Mouse (Mus musculus) embryonic facial prominence, embryonic 13.5 days (tissue): Measurements from ENCODE around the gene Plcb1. TPM values are rescaled to one million over a fixed set of nuclear protein-coding genes. Genes with fewer than 3 reads are reported as not detected.

Experiments
- ATAC-seq: fragments of 200-750 bp; cut with Nextera tagmentation; 2 replicates; pipeline ENCODE4 v1.8.0; 2017; ENCODE audit warnings: low read depth; ENCODE audit not compliant: insufficient number of reproducible peaks, insufficient read depth, low FRiP score, low TSS enrichment
- H3K27ac ChIP-seq: fragments of 300-500 bp; sonication (generic); 2 replicates; pipeline ENCODE4 v1.5.1; 2015; ENCODE audit warnings: moderate library complexity, mild to moderate bottlenecking, inconsistent platforms
- H3K27me3 ChIP-seq: fragments of 300-500 bp; sonication (generic); 2 replicates; pipeline ENCODE4 v1.6.1; 2015; ENCODE audit warnings: mild to moderate bottlenecking, inconsistent platforms
- H3K36me3 ChIP-seq: fragments of 300-500 bp; sonication (generic); 2 replicates; pipeline ENCODE4 v1.6.1; 2015; ENCODE audit warnings: mild to moderate bottlenecking, inconsistent platforms
- H3K4me1 ChIP-seq: fragments of 300-500 bp; sonication (generic); 2 replicates; pipeline ENCODE4 v1.6.1; 2015; ENCODE audit warnings: inconsistent platforms
- H3K4me2 ChIP-seq: fragments of 300-500 bp; sonication (generic); 2 replicates; pipeline ENCODE4 v1.6.1; 2015; ENCODE audit warnings: moderate library complexity, mild to moderate bottlenecking, inconsistent platforms
- H3K4me3 ChIP-seq: fragments of 300-500 bp; sonication (generic); 2 replicates; pipeline ENCODE4 v1.5.1; 2015; ENCODE audit warnings: mild to moderate bottlenecking, inconsistent platforms
- H3K9ac ChIP-seq: fragments of 300-500 bp; sonication (generic); 2 replicates; pipeline ENCODE4 v1.6.1; 2015; ENCODE audit warnings: mild to moderate bottlenecking, inconsistent platforms
- H3K9me3 ChIP-seq: fragments of 300-500 bp; sonication (generic); 2 replicates; pipeline ENCODE4 v1.6.1; 2016; ENCODE audit warnings: inconsistent platforms
- WGBS: fragments of 180-500 bp; shearing (Covaris S2); methylation state at CpG from one replicate; pipeline ENCODE4 v1.1.7; 2015; ENCODE audit warnings: mixed read lengths; 5-methylcytosine and 5-hydroxymethylcytosine counted together
- polyA plus RNA-seq: library from polyadenylated mRNA; unstranded; fragments of >200 nt; fragmentation: Nextera tagmentation; extraction: Ambion mirVana; gene quantifications from 2 replicates; pipeline ENCODE4 v1.2.1, GENCODE M21; 2015

Gene Plcb1
- polyA plus RNA-seq, 1 experiment from 2014 or later = 18.3 TPM

GRCm38 (mm10) chr2:135402916-135403315 is 617.0 kb downstream of the Plcb1 start:
- no peak overlapping the region for H3K9ac ChIP-seq
- H3K9me3 ChIP-seq = no peaks in the 10 kb centered on the region
- ATAC-seq = no peak
- H3K36me3 ChIP-seq = no peaks in the 10 kb centered on the region
- H3K27ac ChIP-seq = no peak overlapping the region
- H3K4me1 ChIP-seq = 0 out of 2 replicates have a peak, but pooled peaks cover 3% of the 10 kb centered on the region
- no peaks in the 10 kb centered on the region for H3K27me3 ChIP-seq
- no peak overlapping the region for H3K4me2 ChIP-seq
- H3K4me3 ChIP-seq = no peak overlapping the region
- WGBS = 22% methylated on average over 1 of the region's 1 CpGs

GRCm38 (mm10) chr2:135403344-135403743 is 617.5 kb downstream of the Plcb1 start:
- H3K27me3 ChIP-seq = no peaks in the 10 kb centered on the region
- no peak overlapping the region for H3K9ac ChIP-seq
- 86% methylated on average over 6 of the region's 6 CpGs for WGBS
- no peaks in the 10 kb centered on the region for H3K36me3 ChIP-seq
- no peaks in the 10 kb centered on the region for H3K9me3 ChIP-seq
- no peak for ATAC-seq
- no peak overlapping the region for H3K27ac ChIP-seq
- H3K4me2 ChIP-seq = no peak overlapping the region
- 0 out of 2 replicates have a peak, but pooled peaks cover 3% of the 10 kb centered on the region for H3K4me1 ChIP-seq
- H3K4me3 ChIP-seq = no peak overlapping the region

GRCm38 (mm10) chr2:135404095-135404494 is 618.2 kb downstream of the Plcb1 start:
- Histone ChIP-seq H3K27me3 (no peaks in the 10 kb centered on the region), H3K27ac (no peak overlapping the region), H3K4me2 (no peak overlapping the region), H3K4me1 (0 out of 2 replicates have a peak, but pooled peaks cover 3% of the 10 kb centered on the region), H3K36me3 (no peaks in the 10 kb centered on the region), H3K9me3 (no peaks in the 10 kb centered on the region), H3K4me3 (no peak overlapping the region), H3K9ac (no peak overlapping the region)
- no peak for ATAC-seq
- WGBS = 79% methylated on average over 1 of the region's 1 CpGs

- ATAC-seq = no peak
- Histone ChIP-seq H3K4me3 (no peak overlapping the region), H3K27me3 (no peaks in the 10 kb centered on the region), H3K36me3 (no peaks in the 10 kb centered on the region), H3K4me2 (no peak overlapping the region), H3K9me3 (no peaks in the 10 kb centered on the region), H3K27ac (no peak overlapping the region), H3K9ac (no peak overlapping the region), H3K4me1 (no peaks in the 10 kb centered on the region)
- WGBS = 57% methylated on average over 5 of the region's 5 CpGs
Measured at GRCm38 (mm10) chr2:135409418-135410097, 623.7 kb downstream of the Plcb1 start.

- Histone ChIP-seq H3K27me3 (no peaks in the 10 kb centered on the region), H3K36me3 (no peaks in the 10 kb centered on the region), H3K27ac (no peak overlapping the region), H3K4me2 (no peak overlapping the region), H3K4me1 (no peaks in the 10 kb centered on the region), H3K4me3 (no peak overlapping the region), H3K9ac (no peak overlapping the region), H3K9me3 (no peaks in the 10 kb centered on the region)
- WGBS = 58% methylated on average over 2 of the region's 2 CpGs
- ATAC-seq = no peak
Measured at GRCm38 (mm10) chr2:135411675-135412074, 625.8 kb downstream of the Plcb1 start.

- 75% methylated on average over 4 of the region's 4 CpGs for WGBS
- no peak overlapping the region for H3K27ac ChIP-seq
- no peak for ATAC-seq
Measured at GRCm38 (mm10) chr2:135415137-135415536, 629.3 kb downstream of the Plcb1 start.

GRCm38 (mm10) chr2:135419301-135419700 is 633.4 kb downstream of the Plcb1 start:
- H3K9ac ChIP-seq = no peak overlapping the region
- H3K27me3 ChIP-seq = no peaks in the 10 kb centered on the region
- H3K36me3 ChIP-seq = no peaks in the 10 kb centered on the region
- H3K9me3 ChIP-seq = no peaks in the 10 kb centered on the region
- no peak for ATAC-seq
- no peak overlapping the region for H3K27ac ChIP-seq
- WGBS = 43% methylated on average over 5 of the region's 5 CpGs
- H3K4me2 ChIP-seq = no peak overlapping the region
- 0 out of 2 replicates have a peak, but pooled peaks cover 6% of the 10 kb centered on the region for H3K4me1 ChIP-seq
- H3K4me3 ChIP-seq = no peak overlapping the region

More at GRCm38 (mm10) chr2:135415137-135415536, 629.3 kb downstream of the Plcb1 start:
- Histone ChIP-seq H3K4me3 (no peak overlapping the region), H3K9me3 (no peaks in the 10 kb centered on the region), H3K36me3 (no peaks in the 10 kb centered on the region), H3K4me2 (no peak overlapping the region), H3K4me1 (0 out of 2 replicates have a peak, but pooled peaks cover 6% of the 10 kb centered on the region), H3K9ac (no peak overlapping the region), H3K27me3 (no peaks in the 10 kb centered on the region)

GRCm38 (mm10) chr2:135434947-135435515 is 649.2 kb downstream of the Plcb1 start:
- H3K9ac ChIP-seq = no peak overlapping the region
- 0 out of 2 replicates have a peak overlapping the region, but pooled peaks have one; percentile 23 for H3K27ac ChIP-seq
- no peaks in the 10 kb centered on the region for H3K27me3 ChIP-seq
- H3K4me3 ChIP-seq = no peak overlapping the region
- peaks cover 13% of the 10 kb centered on the region for H3K4me1 ChIP-seq
- ATAC-seq = no peak
- H3K4me2 ChIP-seq = no peak overlapping the region
- 57% methylated on average over 5 of the region's 5 CpGs for WGBS
- H3K36me3 ChIP-seq = no peaks in the 10 kb centered on the region
- H3K9me3 ChIP-seq = no peaks in the 10 kb centered on the region

GRCm38 (mm10) chr2:135439034-135439433 is 653.2 kb downstream of the Plcb1 start:
- H3K9ac ChIP-seq = no peak overlapping the region
- no peak for ATAC-seq
- 85% methylated on average over 3 of the region's 3 CpGs for WGBS
- no peak overlapping the region for H3K4me2 ChIP-seq
- H3K27ac ChIP-seq = no peak overlapping the region
- no peaks in the 10 kb centered on the region for H3K9me3 ChIP-seq
- peaks cover 13% of the 10 kb centered on the region for H3K4me1 ChIP-seq
- no peaks in the 10 kb centered on the region for H3K36me3 ChIP-seq
- H3K27me3 ChIP-seq = no peaks in the 10 kb centered on the region
- no peak overlapping the region for H3K4me3 ChIP-seq

GRCm38 (mm10) chr2:135439546-135440517 is 654.0 kb downstream of the Plcb1 start:
- Histone ChIP-seq H3K4me3 (peak overlapping the region; percentile 22), H3K27ac (peak overlapping the region; percentile 68)
- 9% methylated on average over 7 of the region's 7 CpGs for WGBS

GRCm38 (mm10) chr2:135453581-135453980 is 667.7 kb downstream of the Plcb1 start:
- H3K9me3 ChIP-seq = no peaks in the 10 kb centered on the region
- H3K27me3 ChIP-seq = no peaks in the 10 kb centered on the region
- H3K4me3 ChIP-seq = no peak overlapping the region
- no peaks in the 10 kb centered on the region for H3K4me1 ChIP-seq
- WGBS = 92% methylated on average over 1 of the region's 1 CpGs
- H3K36me3 ChIP-seq = no peaks in the 10 kb centered on the region
- H3K9ac ChIP-seq = no peak overlapping the region
- ATAC-seq = no peak
- H3K4me2 ChIP-seq = no peak overlapping the region
- no peak overlapping the region for H3K27ac ChIP-seq

More at GRCm38 (mm10) chr2:135439546-135440517, 654.0 kb downstream of the Plcb1 start:
- H3K27me3 ChIP-seq = no peaks in the 10 kb centered on the region
- no peak overlapping the region for H3K9ac ChIP-seq
- peaks cover 13% of the 10 kb centered on the region for H3K4me1 ChIP-seq
- no peak; the same call in 1 of the 2 replicates for ATAC-seq
- H3K9me3 ChIP-seq = no peaks in the 10 kb centered on the region
- no peaks in the 10 kb centered on the region for H3K36me3 ChIP-seq
- peak overlapping the region; percentile 47 for H3K4me2 ChIP-seq
